Mouse (Mus musculus) embryo, embryonic 11.5 days (tissue): Measurements from ENCODE around the gene Cryzl2.

Source experiments
- DNase-seq: peaks from one replicate; pipeline ENCODE4 v3.0.0-alpha.2; 2012; ENCODE audit warnings: low read depth, low spot score

Gene Cryzl2

GRCm38 (mm10) chr1:157532826-157533460 is 74.6 kb downstream of the Cryzl2 start:
- DNase-seq, result no peak

DNA sequence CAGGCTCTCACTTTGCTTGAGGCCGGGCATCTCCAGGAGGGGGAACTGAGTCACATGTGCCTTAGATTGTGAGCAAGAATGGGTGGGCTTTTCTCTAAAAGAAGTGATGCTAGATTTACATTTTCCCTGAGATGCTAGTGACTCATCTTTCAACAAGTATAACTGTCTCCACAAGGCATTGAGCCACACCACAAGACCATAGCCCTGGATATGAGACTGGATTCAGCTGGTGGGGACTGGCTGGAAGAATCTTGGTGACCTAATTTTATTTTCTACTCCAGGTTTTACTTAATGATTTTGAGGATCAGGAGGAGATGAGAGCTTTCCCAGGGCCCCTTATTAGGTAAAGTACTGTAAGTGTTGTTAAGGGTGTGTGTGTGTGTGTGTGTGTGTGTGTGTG is 77.2 kb downstream of the Cryzl2 start:
- DNase-seq, result no peak

- DNase-seq, result peak; percentile 55
Observed at GRCm38 (mm10) chr1:157536471-157536870, 78.1 kb downstream of the Cryzl2 start.

- DNase-seq, result no peak
Observed at GRCm38 (mm10) chr1:157537636-157538035, 79.3 kb downstream of the Cryzl2 start.
